Mouse (Mus musculus) liver, adult 2 months (tissue): ENCODE results near the gene Prkcb.

ENCODE experiments used
- CTCF ChIP-seq: fragments of 200-500 bp; IDR thresholded peaks from 2 replicates; pipeline ENCODE4 v1.5.1; 2011; ENCODE audit warnings: low read depth, low read length, control low read depth
- POLR2A ChIP-seq: fragments of 200-500 bp; IDR thresholded peaks from 2 replicates; pipeline ENCODE4 v1.6.1; 2011; ENCODE audit warnings: low read length, control low read depth; ENCODE audit not compliant: insufficient read depth; ENCODE audit errors: extremely low read depth

DNA sequence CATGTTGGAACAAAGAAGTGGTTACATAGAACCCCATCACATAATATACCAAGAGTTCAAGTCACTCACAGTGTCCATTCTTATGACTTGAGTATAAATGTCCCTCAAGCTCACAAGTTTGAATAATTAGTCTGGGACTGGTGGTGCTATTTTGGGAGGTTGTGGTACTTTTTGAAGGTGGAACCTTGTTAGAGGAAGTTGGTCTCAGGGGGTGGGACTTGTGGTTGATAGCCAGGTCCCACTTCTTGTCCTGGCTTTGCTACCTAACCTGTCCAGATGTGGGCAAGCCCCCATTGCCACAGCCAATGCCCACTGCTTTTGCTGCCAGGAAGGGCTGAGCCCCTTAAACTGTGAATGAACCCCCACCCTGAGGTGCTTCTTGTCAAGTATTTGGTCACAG is 28.9 kb downstream of the Prkcb start:
- TF ChIP-seq CTCF: no peak
- TF ChIP-seq POLR2A: no peak
